Mouse (Mus musculus): ENCODE measurements around the gene En2.

The En2 gene

DNA sequence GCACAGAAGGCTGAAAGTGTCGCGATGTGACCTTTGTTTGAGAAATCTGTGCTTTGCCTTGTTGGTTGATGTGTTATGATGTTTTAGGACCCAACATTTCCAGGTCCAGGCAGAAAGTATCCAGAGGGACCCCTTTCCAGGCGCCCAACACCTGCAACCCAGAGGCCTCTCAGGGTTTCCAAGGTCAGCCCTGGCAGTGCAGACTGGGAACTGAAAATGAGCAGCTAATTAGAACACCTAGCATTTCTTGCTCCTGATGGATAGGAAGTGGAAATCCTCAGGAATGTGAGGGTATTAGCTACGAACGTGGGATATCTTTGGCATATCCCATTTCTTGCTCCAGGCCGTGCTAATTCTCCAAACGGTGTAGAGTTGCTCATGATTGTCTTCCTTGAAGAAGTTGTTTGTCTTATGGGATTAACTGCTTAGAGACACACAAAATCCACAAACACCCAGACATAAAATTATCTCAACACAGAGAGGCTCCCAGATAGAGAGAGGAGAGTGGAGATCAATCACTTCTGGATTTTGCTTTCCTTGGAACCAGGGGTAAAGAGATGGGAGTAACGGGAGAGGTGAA lies 5.5 kb upstream of the En2 start:
- no peak for DNase-seq (ENCODE audit: low read depth, low spot score)

DNA sequence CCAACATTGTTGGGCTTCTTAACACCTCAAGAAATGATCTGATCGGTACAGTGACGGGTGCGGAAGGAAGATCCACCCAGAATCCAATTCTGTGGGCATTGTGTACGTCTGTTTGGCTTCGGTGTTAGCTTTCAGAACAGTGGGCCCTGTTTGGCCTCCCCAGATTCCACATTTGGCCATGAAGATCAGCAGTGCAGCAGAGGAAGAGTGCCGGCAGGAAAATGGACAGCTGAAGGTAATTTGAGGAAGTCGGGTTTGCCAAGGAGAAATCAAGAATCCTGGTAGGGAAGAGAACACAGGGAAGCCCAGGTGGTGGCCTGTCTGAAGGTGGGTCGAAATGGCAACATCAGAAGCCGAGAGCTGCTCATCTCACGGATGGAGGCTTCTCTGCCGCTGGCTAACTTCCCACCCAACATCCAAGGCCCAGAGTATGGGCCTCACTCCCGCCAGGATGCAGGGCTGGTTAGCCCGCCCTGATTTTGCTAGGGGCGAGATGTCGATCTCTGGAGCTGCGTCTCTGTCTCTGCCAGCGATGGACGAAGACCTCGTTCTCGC lies 4.0 kb upstream of the En2 start:
- no peak for DNase-seq (ENCODE audit: low read depth, low spot score)

DNA sequence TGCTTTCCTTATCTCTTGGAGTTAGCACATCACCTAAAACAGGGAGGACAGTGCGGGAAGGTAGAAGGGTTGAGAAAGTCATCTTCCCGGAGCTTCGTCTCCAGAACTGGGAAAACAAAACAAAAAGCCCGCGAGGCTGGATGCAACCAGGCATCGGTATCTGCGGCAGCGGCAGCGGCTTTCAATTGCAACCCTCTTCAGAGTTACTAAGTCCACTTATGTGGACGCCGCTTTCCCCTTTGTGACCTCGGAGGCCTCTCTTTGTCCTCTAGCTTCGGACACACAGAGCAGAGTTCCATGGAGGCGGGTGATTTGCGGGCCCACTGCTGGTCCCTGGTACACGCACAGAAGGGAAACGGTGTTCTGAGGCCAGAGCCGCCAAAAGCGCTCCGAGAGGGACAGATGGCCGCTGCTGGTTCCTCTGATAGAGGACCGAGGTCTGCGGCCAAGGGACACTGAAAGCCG lies 3.5 kb upstream of the En2 start:
- DNase-seq (ENCODE audit: low read depth, low spot score): no peak

DNA sequence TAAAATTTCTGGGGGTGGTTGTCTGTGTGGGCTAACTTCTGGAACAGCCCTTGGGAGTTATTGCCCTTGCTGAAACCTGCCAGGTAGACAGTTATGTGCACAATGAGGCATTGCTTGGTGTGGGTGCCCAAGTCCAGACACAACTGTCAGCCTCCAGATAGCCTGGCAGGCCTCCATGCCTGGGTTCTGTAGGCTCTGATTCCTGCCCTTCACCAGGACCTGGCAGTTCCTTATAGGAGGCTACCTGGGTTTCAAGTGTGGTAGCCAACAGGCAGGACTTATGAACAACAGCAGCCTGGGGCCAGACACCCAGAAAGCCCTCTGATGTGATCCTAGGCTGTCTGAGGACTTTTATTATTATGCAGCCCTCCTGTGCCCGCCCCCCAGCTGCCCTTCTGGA lies 1.6 kb upstream of the En2 start:
- DNase-seq (ENCODE audit: low read depth, low spot score): no peak

DNA sequence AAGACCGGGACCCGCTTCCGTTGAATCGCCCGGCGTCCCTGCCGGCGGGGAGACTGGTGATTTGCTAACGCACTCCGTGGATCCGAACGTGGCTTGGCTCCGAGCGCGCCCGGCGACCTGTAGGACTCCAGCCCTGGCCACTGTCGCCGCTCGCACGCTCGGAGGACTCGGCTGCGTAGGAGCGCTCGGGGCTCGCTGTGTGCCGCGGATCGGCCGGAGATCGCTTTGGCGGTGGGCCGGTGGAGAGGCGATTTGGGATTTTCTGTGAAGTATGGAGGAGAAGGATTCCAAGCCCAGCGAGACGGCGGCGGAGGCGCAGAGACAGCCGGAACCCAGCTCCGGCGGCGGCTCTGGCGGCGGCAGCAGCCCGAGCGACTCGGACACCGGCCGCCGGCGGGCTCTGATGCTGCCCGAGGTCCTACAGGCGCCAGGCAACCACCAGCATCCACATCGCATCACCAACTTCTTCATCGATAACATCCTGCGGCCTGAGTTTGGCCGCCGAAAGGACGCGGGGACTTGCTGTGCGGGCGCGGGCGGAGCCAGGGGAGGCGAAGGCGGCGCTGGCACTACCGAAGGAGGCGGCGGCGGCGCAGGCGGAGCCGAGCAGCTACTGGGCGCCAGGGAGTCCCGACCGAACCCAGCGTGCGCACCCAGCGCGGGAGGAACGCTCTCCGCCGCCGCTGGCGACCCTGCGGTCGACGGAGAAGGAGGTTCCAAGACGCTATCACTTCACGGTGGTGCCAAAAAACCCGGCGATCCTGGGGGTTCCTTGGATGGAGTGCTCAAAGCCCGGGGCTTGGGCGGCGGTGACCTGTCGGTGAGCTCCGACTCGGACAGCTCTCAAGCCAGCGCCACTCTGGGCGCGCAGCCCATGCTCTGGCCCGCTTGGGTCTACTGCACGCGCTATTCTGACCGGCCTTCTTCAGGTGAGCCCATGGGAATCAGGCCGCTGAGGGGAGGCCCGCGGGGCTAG lies 1.1 kb downstream of the En2 start:
- DNase-seq (ENCODE audit: low read depth, low spot score): no peak

DNA sequence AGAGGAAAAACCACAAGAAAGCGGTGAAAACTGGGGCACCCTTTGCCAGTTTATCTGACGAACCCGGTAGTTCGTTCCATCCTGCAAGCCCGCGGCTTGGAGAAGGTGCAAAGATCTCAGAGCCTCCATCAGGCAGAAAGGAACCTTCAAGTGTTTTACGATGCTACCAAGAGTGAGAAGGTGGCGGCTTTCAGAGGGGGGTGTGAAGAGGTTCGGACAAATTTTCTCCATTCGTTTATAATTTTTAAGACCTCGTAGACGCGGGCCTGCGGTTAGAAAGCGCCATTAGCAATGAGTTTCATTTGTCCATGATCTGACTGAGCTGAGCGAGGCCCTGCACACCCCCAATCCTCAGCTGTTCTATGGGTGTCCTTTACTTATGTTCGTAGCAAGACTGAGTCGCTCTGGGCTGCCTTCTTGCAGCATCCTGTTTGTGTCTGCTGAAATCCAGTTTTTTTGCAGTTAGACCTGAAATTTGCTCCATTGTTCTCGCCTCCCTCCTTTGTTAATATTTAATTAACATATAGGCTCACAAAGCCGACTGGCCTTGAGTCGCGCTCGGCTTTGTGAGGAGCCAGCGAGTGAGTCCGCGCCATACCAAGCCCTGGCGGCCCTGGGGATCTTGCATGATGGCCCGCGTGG lies 2.2 kb downstream of the En2 start:
- no peak for DNase-seq (ENCODE audit: low read depth, low spot score)

DNA sequence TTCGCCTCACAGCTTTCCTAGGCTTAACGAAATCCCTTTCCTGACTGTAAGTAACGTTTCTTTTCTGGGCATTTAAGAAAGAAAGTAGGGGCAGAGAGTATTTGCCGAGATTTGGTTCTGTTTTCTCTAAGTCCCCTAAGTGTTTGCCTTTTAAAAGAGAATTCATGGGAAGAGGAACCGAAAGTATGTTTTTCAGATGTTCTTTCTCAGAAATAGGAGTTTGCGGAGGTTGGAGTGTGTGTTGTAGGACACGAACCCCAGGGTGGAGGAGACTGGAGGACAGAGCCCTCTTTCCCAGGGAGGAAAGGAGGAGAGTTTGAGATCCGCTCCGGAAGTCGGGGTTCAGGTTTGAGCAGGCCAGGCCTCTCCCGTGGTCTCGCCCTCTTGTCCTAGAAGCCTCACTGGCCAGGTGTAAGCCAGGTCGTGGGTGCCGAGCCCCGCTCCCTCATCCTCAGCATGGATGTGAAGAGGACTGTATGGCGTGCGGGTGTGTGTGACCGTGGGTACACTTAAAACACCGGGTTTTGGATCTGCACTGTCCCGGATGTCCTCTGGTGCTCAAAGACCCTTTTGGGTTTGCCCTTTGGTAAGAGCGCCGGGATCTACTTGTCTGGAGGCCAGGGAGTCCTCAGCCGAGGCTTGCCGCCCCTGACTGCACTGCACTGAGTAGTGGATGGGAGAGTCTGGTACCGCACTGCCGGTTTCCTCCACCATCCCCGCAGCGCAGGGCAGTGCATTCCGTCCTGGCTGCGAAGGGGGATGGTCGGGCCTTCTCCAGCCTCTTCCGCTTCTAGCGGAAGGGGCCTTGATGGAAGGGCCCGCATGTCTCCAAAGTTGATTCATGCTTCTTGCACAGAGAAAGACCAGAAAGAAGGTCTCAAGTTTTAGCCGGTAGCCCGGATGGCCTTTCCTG lies 3.0 kb downstream of the En2 start:
- no peak for DNase-seq (ENCODE audit: low read depth, low spot score)

DNA sequence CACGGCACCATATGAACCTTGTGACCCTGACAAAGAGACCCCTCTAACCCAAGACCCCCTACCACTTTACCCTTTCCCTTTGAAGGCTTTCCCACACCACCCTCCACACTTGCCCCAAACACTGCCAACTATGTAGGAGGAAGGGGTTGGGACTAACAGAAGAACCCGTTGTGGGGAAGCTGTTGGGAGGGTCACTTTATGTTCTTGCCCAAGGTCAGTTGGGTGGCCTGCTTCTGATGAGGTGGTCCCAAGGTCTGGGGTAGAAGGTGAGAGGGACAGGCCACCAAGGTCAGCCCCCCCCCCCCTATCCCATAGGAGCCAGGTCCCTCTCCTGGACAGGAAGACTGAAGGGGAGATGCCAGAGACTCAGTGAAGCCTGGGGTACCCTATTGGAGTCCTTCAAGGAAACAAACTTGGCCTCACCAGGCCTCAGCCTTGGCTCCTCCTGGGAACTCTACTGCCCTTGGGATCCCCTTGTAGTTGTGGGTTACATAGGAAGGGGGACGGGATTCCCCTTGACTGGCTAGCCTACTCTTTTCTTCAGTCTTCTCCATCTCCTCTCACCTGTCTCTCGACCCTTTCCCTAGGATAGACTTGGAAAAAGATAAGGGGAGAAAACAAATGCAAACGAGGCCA lies 3.8 kb downstream of the En2 start:
- no peak for DNase-seq (ENCODE audit: low read depth, low spot score)

DNA sequence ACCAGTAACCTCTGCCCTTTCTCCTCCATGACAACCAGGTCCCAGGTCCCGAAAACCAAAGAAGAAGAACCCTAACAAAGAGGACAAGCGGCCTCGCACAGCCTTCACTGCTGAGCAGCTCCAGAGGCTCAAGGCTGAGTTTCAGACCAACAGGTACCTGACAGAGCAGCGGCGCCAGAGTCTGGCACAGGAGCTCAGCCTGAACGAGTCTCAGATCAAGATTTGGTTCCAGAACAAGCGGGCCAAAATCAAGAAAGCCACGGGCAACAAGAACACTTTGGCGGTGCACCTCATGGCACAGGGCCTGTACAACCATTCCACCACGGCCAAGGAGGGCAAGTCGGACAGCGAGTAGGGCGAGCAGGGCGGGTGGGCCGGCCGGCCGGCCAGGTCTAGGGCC lies 4.6 kb downstream of the En2 start:
- DNase-seq (ENCODE audit: low read depth, low spot score): no peak

DNA sequence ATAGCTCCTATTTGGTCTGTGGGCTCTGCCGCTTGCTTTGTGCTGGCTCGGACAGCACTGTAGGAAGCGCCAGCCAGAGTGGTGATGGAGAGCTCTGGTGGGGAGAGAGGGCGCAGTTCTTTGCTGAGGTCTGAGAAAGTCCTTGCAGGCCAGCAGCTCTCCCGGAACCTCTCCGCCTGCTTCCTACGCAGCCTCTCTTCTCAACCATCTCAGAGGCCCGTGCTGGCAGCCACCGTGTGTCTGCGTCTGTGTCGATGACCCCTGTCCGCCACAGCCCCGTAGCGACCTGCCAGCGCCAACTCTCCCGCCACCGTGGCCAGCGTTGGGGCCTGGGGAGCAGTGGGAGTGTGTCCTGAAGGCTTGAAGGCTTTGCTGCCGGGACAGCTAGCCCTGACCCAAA lies 5.4 kb downstream of the En2 start:
- no peak for DNase-seq (ENCODE audit: low read depth, low spot score)

DNA sequence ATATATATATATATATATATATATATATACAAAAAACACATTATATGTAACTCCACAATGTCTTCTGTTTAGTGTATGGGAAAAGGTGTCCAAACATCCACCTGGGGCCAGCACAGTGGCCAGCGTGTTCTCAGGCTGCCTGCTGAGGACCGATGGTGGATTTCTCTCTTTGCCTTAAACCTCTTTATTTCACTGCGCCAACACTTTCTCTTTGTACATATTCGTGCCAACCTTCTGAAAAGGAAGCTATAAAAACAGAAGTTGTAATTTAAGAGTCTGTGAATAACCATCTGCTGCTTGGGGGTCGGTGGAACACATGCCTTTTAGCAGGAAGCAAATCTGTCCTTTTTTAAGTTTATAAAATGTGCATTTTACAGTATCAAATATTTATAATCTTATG lies 6.2 kb downstream of the En2 start:
- DNase-seq (ENCODE audit: low read depth, low spot score): no peak

DNA sequence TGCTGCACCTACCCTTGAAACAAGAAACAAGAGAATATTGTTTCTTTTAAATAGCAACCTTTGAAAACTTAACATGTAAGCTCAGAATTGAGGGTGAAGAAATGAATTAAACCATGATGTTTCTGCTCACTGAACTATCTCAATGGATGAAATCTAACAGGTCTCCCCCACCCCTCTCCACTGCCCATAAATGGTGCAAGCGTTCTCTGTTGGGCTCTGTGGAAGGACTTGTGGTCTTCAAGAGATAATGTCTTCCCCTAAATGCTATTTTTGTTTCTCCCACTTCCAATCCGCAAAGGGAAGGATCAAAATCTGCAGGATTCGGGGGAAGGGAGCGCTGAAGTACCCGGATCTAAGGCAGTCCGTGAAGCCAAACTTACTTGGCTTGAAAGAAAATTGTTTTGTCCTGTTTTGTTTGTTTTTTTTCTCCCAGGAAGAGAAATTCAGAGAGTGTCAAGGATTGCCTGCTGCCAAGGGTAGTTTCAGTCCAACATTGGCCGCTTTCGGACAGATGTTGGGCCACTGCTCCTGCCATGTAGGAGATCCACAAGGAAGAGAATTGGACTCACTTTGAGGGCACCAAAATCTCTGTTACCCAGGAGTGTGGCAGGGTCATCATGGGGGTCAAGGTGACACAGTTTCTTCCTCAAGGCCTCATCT lies 6.9 kb downstream of the En2 start:
- DNase-seq (ENCODE audit: low read depth, low spot score): no peak

DNA sequence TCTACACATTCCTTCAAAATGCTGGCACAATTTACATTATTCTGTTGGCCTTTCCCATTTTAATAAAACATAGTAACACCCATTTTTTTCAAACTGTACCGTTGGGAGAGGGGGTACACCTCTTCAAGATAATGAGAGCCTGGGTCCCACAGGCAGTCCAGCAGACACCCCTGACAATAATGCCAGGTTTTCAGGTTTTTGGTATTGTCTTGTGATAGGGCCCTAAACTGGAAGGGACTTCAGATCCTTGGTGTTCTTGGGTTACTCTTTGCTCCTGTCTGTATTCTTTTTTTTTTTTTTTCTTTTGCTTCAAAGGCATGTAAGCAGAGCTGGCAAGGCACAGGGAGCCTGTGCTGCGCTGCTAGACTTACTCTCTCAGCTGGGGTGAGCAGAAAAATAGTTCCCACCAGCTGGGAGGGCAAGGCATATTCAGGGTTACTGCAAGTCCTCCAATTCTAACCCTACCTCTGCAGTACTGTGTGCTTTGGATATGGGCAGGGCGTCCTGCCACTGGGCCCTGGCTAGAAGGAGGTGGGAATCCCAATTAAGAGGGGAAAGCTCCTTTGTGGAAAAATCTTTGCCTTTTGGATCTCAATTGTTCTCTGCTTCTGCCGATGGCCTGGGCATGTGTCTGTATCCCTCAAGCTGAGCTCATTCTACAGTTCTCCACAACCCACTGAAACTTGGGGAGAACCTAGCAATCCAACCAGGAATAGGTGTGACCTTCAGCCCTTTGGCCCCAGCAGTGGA lies 7.6 kb downstream of the En2 start:
- no peak for DNase-seq (ENCODE audit: low read depth, low spot score)

DNA sequence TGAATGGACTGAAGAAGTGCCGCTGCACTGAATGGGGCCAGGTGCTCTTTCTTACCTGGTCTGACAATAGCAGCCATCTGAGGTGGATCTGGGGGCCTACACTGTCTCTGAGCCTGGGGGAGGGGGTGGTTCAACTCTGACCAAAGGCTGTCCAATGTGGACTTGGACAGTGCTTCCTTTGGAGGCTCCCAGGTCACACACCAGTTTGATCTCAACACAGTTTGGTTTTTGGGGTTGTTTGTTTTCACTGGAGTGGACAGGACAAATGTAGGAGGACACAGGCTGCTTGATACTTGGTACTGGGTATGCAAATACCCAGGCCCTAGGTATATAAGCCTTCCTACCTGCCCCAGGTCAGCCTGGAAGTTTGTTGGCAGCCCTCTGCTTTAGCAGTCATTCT lies 8.2 kb downstream of the En2 start:
- DNase-seq (ENCODE audit: low read depth, low spot score): no peak

DNA sequence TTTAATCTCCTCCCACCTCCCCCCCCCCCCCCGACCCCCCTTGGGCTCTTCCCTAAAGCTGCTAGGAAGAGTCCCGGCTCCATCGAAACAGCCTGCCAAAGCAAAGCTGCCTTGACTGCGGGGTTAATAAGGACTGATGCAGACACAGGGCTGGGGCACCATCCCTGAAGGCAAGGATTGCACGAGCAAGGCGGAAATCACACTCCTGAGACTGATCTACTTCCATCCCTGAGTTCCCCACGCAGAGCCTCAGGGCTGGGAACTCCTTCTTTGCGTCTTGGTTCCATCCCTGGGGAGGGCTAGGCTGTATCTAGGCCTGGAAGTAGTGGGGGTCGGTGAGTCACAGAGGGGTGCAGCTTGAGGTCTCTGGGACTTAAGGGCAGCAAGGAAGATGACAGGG lies 8.6 kb downstream of the En2 start:
- DNase-seq (ENCODE audit: low read depth, low spot score): no peak

DNA sequence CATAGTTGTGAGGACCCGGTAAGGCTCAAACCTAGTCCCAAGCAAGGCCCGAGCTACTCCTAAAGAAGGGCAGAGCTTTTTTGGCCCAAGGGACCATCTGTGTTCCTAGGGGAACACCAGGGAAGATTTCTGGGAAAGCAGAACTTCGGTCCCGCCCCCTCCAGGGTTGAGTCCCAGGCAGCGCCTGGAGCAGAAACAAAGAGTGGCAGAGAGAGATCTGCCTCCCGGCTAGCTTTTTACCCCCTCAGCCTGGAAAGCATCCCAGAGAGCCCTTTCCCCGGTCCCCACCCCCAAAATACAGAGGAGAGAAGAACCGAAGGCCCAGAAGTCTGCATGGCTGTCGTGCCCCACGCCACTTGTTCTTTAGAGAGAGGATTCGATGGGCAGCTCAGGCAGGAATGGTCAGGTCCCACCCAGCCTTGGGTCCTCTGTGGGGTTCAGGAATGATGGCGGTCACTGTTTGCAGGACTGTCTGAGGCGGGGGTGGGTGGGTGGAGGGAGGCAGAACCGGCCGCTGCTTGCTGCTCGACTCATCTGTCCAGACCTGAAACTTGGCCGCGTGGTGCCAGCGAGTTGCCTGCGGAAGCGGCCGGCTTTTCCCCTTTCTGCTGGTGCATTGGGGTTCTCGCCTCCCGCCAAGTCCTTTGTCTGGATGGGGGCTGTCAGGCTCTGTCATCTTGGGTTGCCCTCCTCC lies 9.5 kb downstream of the En2 start:
- DNase-seq (ENCODE audit: low read depth, low spot score): no peak

DNA sequence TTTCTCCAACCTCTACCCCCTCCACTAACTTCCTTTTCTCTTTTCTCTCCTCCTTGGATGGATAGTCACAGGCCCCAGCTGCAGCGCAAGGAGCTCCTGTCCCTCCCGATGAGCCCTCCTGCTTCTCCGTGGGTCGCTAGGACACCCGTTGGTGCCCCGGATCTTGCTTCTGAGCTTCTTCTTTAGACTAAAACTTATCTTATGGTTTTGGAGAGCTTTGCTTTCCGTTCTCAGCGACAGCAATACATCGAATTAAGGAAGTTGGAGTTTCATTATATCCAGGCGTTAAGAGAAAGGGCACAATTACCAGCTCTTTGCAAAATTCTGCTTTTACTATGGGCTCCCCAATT lies 10.1 kb downstream of the En2 start:
- DNase-seq (ENCODE audit: low read depth, low spot score): no peak

DNA sequence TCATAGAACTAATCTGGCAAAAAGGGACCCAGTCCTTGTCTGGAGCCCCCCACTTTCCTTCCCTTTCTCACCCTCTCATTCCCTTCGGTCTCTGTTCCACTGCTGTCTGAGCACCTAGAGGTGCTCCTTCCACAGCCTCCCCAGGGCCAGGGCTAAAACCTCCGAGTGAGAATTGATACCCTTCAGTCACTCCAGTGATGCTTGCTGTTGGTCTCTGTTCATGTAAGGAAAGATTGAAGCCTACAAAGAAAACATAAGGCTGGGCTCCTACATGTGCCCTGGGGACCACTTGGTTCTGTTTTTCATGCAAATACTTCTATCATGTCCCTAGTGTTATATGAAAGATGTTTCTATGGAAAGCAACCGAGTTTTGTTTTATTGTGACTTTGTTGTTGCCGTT lies 10.5 kb downstream of the En2 start:
- no peak for DNase-seq (ENCODE audit: low read depth, low spot score)

DNA sequence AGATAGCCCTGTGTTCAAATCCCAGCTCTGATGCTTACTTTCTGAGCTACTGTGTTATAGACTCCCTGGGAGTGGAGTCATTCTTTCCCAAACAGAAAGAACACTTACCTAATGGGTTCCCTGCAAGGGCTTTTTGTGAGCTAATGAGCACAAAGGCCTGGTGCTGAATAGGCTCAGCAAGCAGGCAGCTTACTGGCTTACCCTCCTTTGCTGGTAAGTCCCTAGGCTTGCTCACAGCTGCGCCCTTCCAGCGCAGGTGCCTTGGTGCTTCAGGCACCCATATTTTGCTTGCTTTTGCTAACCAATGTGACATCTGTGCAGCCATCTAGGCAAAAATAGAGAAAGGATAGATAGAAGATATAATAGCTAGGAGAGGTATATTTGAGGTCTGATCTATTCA lies 11.1 kb downstream of the En2 start:
- DNase-seq (ENCODE audit: low read depth, low spot score): no peak

All from mesoderm, embryonic 11.5 days (tissue).